Mouse (Mus musculus): ENCODE results near the gene Hist1h3g.

DNA sequence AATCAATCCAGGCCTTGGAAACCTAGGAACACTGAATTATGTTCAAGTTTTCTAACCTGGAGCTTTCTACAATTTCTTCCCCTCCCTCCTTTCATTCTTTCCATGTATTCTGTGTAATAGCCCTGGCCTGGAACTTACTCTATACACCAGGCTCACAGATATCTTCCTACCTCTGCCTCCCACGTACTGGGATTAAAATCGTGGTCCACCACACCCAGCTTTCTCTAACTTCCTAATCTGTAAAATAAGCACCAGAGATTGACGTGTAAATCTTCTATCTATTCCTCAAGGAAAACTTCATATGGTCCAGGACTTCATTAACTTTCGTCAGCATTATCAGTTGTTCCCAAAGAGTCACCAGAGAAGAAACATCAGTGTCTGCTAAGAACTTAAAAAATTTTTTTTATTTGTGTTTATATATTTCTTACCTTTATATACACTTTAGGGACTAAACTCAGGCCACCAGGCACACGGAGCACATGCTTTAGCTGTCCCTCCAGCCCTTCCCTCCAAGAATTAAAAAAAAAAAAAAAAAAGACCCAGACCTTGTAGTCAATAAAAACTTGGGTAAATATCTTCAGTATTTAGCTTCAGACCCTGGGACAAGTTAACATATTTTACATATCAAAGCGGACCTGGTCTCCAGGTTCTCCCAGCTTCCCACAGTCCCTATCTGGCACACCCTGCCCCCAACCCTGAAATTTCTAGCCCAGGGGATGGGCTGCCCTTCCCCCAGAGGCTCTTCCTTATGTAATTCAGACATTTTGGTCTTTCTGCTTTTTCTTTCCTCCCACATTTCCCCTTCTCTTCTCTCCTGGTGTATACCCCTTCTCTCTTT lies 47.2 kb downstream of the Hist1h3g start:
- no peak for TF ChIP-seq FLI1 (IDR thresholded peaks at IDR 0.05; ENCODE audit: low read length)
- no peak for TF ChIP-seq GATA1 (IDR thresholded peaks at IDR 0.05; ENCODE audit: borderline replicate concordance, low read length)

Measured in megakaryocyte, embryonic 14.5 days (primary cell).